Mouse (Mus musculus): ENCODE measurements around the gene Dpagt1.
"Not testable (repeated sequence)": the region's sequence is repeated elsewhere in the genome, so short reads cannot be mapped to it uniquely, and the experiment has no call there.

The Dpagt1 gene

GRCm38 (mm10) chr9:44318076-44318825 is 7.6 kb upstream of the Dpagt1 start:
- DNase-seq (ENCODE audit: low spot score) = no peak

- DNase-seq (ENCODE audit: low spot score) = no peak
These were observed 7.1 kb upstream of the Dpagt1 start for GRCm38 (mm10) chr9:44318826-44319095.

- DNase-seq (ENCODE audit: low spot score) = no peak
These were observed 6.5 kb upstream of the Dpagt1 start for GRCm38 (mm10) chr9:44319105-44319886.

- peak; percentile 91 for DNase-seq (ENCODE audit: low spot score)
These were observed 5.7 kb upstream of the Dpagt1 start, which contains the start of gene C2cd2l for GRCm38 (mm10) chr9:44319887-44320798. Gene C2cd2l, minus strand, starts transcription at chr9:44320285.

- DNase-seq (ENCODE audit: low spot score) = no peak
These were observed 5.1 kb upstream of the Dpagt1 start for GRCm38 (mm10) chr9:44320799-44321133.

GRCm38 (mm10) chr9:44323656-44324055 is 2.2 kb upstream of the Dpagt1 start:
- not testable (repeated sequence) for DNase-seq (ENCODE audit: low spot score)

- DNase-seq (ENCODE audit: low spot score) = no peak
These were observed 1.7 kb upstream of the Dpagt1 start for GRCm38 (mm10) chr9:44324147-44324546.

- DNase-seq (ENCODE audit: low spot score) = not testable (repeated sequence)
These were observed 619 bp upstream of the Dpagt1 start for GRCm38 (mm10) chr9:44325032-44325767.

- peak; percentile 86 for DNase-seq (ENCODE audit: low spot score)
These were observed 698 bp downstream of the Dpagt1 start for GRCm38 (mm10) chr9:44326371-44327063.

- no peak for DNase-seq (ENCODE audit: low spot score)
These were observed 1.4 kb downstream of the Dpagt1 start for GRCm38 (mm10) chr9:44327064-44327711.

- no peak for DNase-seq (ENCODE audit: low spot score)
These were observed 2.1 kb downstream of the Dpagt1 start for GRCm38 (mm10) chr9:44327926-44328325.

- no peak for DNase-seq (ENCODE audit: low spot score)
These were observed 4.9 kb downstream of the Dpagt1 start for GRCm38 (mm10) chr9:44330736-44331135.

GRCm38 (mm10) chr9:44332918-44333638 is 7.3 kb downstream of the Dpagt1 start:
- no peak for DNase-seq (ENCODE audit: low spot score)

GRCm38 (mm10) chr9:44334396-44335330 is 8.8 kb downstream of the Dpagt1 start, which contains the start of gene H2afx:
Gene H2afx, plus strand, starts transcription at chr9:44334694.
- DNase-seq (ENCODE audit: low spot score) = peak; percentile 100

- no peak for DNase-seq (ENCODE audit: low spot score)
These were observed 9.7 kb downstream of the Dpagt1 start for GRCm38 (mm10) chr9:44335331-44336092.

- no peak for DNase-seq (ENCODE audit: low spot score)
These were observed 10.2 kb downstream of the Dpagt1 start for GRCm38 (mm10) chr9:44336093-44336406.

GRCm38 (mm10) chr9:44336513-44336912 is 10.7 kb downstream of the Dpagt1 start:
- DNase-seq (ENCODE audit: low spot score) = not testable (repeated sequence)

GRCm38 (mm10) chr9:44336964-44337363 is 11.1 kb downstream of the Dpagt1 start:
- DNase-seq (ENCODE audit: low spot score) = no peak
